Mouse (Mus musculus): Measurements from ENCODE around the gene 1700028P14Rik. TPM values are rescaled to one million over a fixed set of nuclear protein-coding genes. Genes with fewer than 3 reads are reported as not detected.

The 1700028P14Rik gene
- total RNA-seq, 2 experiments from 2014 or later, result not detected

Other genes starting within 250 kb of the 1700028P14Rik start
- gene Mamdc2, start 204.4 kb downstream of the 1700028P14Rik start, total RNA-seq (2021), result under 1 TPM; 0.89 to 0.92 TPM
- 10 to 100 TPM; 13.6 to 16.0 TPM for gene Ptar1, start 34.6 kb upstream of the 1700028P14Rik start, total RNA-seq (2021)
- gene Apba1, start 106.1 kb upstream of the 1700028P14Rik start, total RNA-seq (2021), result under 1 TPM; 0.87 to 0.91 TPM